Mouse (Mus musculus): ENCODE measurements around the gene Fscn1.

The Fscn1 gene

GRCm38 (mm10) chr5:142976516-142976915, 16.4 kb downstream of the Fscn1 start:
- DNase-seq = no peak

GRCm38 (mm10) chr5:142982046-142982801, 22.1 kb downstream of the Fscn1 start:
- DNase-seq = no peak

GRCm38 (mm10) chr5:142983174-142983573, 23.0 kb downstream of the Fscn1 start:
- DNase-seq = no peak

GRCm38 (mm10) chr5:142984271-142984670, 24.1 kb downstream of the Fscn1 start:
- no peak for DNase-seq

GRCm38 (mm10) chr5:142988520-142988919, 28.4 kb downstream of the Fscn1 start:
- DNase-seq = peak; percentile 37

GRCm38 (mm10) chr5:142989167-142989566, 29.0 kb downstream of the Fscn1 start:
- DNase-seq = no peak

- DNase-seq = no peak
Measured at GRCm38 (mm10) chr5:142994746-142995145, 34.6 kb downstream of the Fscn1 start.

GRCm38 (mm10) chr5:142997526-142997925, 37.4 kb downstream of the Fscn1 start:
- no peak for DNase-seq

GRCm38 (mm10) chr5:142998171-142998570, 38.0 kb downstream of the Fscn1 start:
- DNase-seq = no peak

GRCm38 (mm10) chr5:143000091-143000490, 39.9 kb downstream of the Fscn1 start:
- no peak for DNase-seq

- no peak for DNase-seq
Measured at GRCm38 (mm10) chr5:143000654-143001500, 40.7 kb downstream of the Fscn1 start.

- peak; percentile 17 for DNase-seq
Measured at GRCm38 (mm10) chr5:143009383-143009782, 49.2 kb downstream of the Fscn1 start.

GRCm38 (mm10) chr5:143017401-143017800, 57.3 kb downstream of the Fscn1 start:
- no peak for DNase-seq
